Mouse (Mus musculus) bone marrow, adult 2 months (tissue): ENCODE data around the gene Dnah7b.
"Not testable (repeated sequence)": the region's sequence is repeated elsewhere in the genome, so short reads cannot be mapped to it uniquely, and the experiment has no call there.

Experiments used
- CTCF ChIP-seq: fragments of 200-500 bp; IDR thresholded peaks from 2 replicates; pipeline ENCODE4 v1.5.1; 2011; ENCODE audit warnings: low read length, control low read depth; ENCODE audit not compliant: control insufficient read depth, insufficient read depth
- POLR2A ChIP-seq: fragments of 200-500 bp; IDR thresholded peaks from 2 replicates; pipeline ENCODE4 v1.6.1; 2011; ENCODE audit warnings: low read depth, mild to moderate bottlenecking, control low read depth, low read length, borderline replicate concordance; ENCODE audit not compliant: control insufficient read depth

- TF ChIP-seq POLR2A, CTCF: not testable (repeated sequence)
Measured at GRCm38 (mm10) chr1:46416946-46417345, 350.8 kb downstream of the Dnah7b start.
